Mouse (Mus musculus) embryonic facial prominence, embryonic 11.5 days (tissue): ENCODE data around the gene Mup12. TPM values are rescaled to one million over a fixed set of nuclear protein-coding genes. Genes with fewer than 3 reads are reported as not detected.
"Not testable (repeated sequence)": the region's sequence is repeated elsewhere in the genome, so short reads cannot be mapped to it uniquely, and the experiment has no call there.

Experiments used
- ATAC-seq: fragments of 200-750 bp; cut with Nextera tagmentation; replicated peaks from 2 replicates; pipeline ENCODE4 v1.8.0; 2017; ENCODE audit warnings: low read depth; ENCODE audit not compliant: insufficient number of reproducible peaks, low FRiP score, low TSS enrichment
- DNase-seq: peaks from one replicate; pipeline ENCODE4 v3.0.0-alpha.2; 2015; ENCODE audit warnings: low spot score
- H3K27ac ChIP-seq: fragments of 300-500 bp; sonication (generic); replicated peaks from 2 replicates; pipeline ENCODE4 v1.5.1; 2014; ENCODE audit warnings: mild to moderate bottlenecking, low read depth, low read length, control low read depth
- H3K27me3 ChIP-seq: fragments of 300-500 bp; sonication (generic); 2 replicates; pipeline ENCODE4 v1.6.1; 2014; ENCODE audit warnings: mild to moderate bottlenecking, low read length, moderate library complexity, mixed read lengths; ENCODE audit not compliant: control insufficient read depth, insufficient read depth
- H3K36me3 ChIP-seq: fragments of 300-500 bp; sonication (generic); replicated peaks from 2 replicates; pipeline ENCODE4 v1.6.1; 2014; ENCODE audit warnings: low read depth, mild to moderate bottlenecking, low read length, moderate library complexity, mixed read lengths; ENCODE audit not compliant: control insufficient read depth, insufficient read depth
- H3K4me1 ChIP-seq: fragments of 300-500 bp; sonication (generic); 2 replicates; pipeline ENCODE4 v1.6.1; 2014; ENCODE audit warnings: low read length, mixed read lengths; ENCODE audit not compliant: control insufficient read depth, insufficient read depth
- H3K4me2 ChIP-seq: fragments of 300-500 bp; sonication (generic); 2 replicates; pipeline ENCODE4 v1.6.1; 2014; ENCODE audit warnings: low read depth, mild to moderate bottlenecking, control low read depth, low read length, moderate library complexity
- H3K4me3 ChIP-seq: fragments of 300-500 bp; sonication (generic); 2 replicates; pipeline ENCODE4 v1.5.1; 2014; ENCODE audit warnings: low read depth, low read length, control low read depth
- H3K9ac ChIP-seq: fragments of 300-500 bp; sonication (generic); replicated peaks from 2 replicates; pipeline ENCODE4 v1.6.1; 2014; ENCODE audit warnings: mild to moderate bottlenecking, control low read depth, low read length
- H3K9me3 ChIP-seq: fragments of 300-500 bp; sonication (generic); replicated peaks from 2 replicates; pipeline ENCODE4 v1.6.1; 2016; ENCODE audit warnings: mild to moderate bottlenecking, low read length, inconsistent platforms, mixed read lengths; ENCODE audit not compliant: control insufficient read depth
- WGBS: fragments of 180-500 bp; shearing (Covaris S2); extraction: QIAGEN DNeasy Blood & Tissue Kit; methylation state at CpG from one replicate; pipeline ENCODE4 v1.1.7; 2014; 5-methylcytosine and 5-hydroxymethylcytosine counted together
- polyA plus RNA-seq: library from polyadenylated mRNA; unstranded; fragments of >200 nt; fragmentation: Nextera tagmentation; extraction: Ambion mirVana; gene quantifications from 2 replicates; pipeline ENCODE4 v1.2.1, GENCODE M21; 2014

Mup12 gene
- polyA plus RNA-seq, result not detected in 2 replicates

- ATAC-seq, DNase-seq, H3K9me3 ChIP-seq, H3K27ac ChIP-seq, H3K36me3 ChIP-seq, H3K4me2 ChIP-seq, H3K9ac ChIP-seq, H3K4me3 ChIP-seq, H3K27me3 ChIP-seq, H3K4me1 ChIP-seq: not testable (repeated sequence)
- WGBS, result 87% methylated on average over 3 of the region's 4 CpGs
Measured at GRCm38 (mm10) chr4:60741226-60741625, at the start of gene Mup12. Gene Mup12, minus strand, starts transcription at chr4:60741326.

Other genes with a start within 250 kb of the Mup12 start
- gene Mup1, start 239.4 kb downstream of the Mup12 start, polyA plus RNA-seq, result 0.29 TPM in 1 of 2 replicates, not detected in the other
- not detected in 2 replicates for gene Mup10, start 159.1 kb downstream of the Mup12 start, polyA plus RNA-seq
- gene Mup11, start 78.9 kb downstream of the Mup12 start, polyA plus RNA-seq, result not detected in 2 replicates
- not detected in 2 replicates for gene Mup22, start 80.1 kb upstream of the Mup12 start, polyA plus RNA-seq